Mouse (Mus musculus) liver, embryonic 14.5 days (tissue): ENCODE results near the gene Timp3.

Source experiments
- CTCF ChIP-seq: IDR thresholded peaks from 2 replicates; pipeline ENCODE4 v1.5.1; 2016; ENCODE audit warnings: antibody characterized with exemption, low read depth, control low read depth
- EP300 ChIP-seq: IDR thresholded peaks from 2 replicates; pipeline ENCODE4 v1.6.1; 2016; ENCODE audit warnings: antibody characterized with exemption, low read depth

DNA sequence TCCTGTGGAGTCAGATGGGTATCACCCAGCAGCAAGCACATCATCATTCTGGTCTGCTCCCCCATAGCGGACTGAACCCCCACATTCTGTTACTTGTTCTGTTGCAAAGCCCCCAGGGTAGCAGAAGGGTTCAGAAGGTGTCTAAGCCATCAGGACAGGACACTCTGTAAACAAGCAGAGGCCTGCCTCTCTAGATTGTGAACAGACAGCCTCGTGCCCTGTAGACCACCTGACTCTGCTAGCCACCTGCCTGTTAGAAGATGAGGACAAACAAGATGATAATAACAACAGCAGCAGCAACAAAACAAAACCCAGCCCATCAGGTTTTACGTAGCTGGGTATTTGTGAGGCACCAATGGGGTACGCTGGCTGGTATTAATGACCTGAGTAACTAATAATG, 42.0 kb downstream of the Timp3 start:
- TF ChIP-seq CTCF (no peak), EP300 (no peak)
